Mouse (Mus musculus) midbrain, embryonic 15.5 days (tissue): ENCODE results near the gene Stoml1. TPM values are rescaled to one million over a fixed set of nuclear protein-coding genes. Genes with fewer than 3 reads are reported as not detected.

Experiments
- ATAC-seq: fragments of 200-750 bp; cut with Nextera tagmentation; replicated peaks from 2 replicates; pipeline ENCODE4 v1.8.0; 2017; ENCODE audit warnings: moderate TSS enrichment
- H3K27ac ChIP-seq: fragments of 300-500 bp; sonication (generic); 2 replicates; pipeline ENCODE4 v1.5.1; 2015; ENCODE audit warnings: mild to moderate bottlenecking, inconsistent platforms
- H3K27me3 ChIP-seq: fragments of 300-500 bp; sonication (generic); replicated peaks from 2 replicates; pipeline ENCODE4 v1.6.1; 2015; ENCODE audit warnings: inconsistent platforms
- H3K36me3 ChIP-seq: fragments of 300-500 bp; sonication (generic); replicated peaks from 2 replicates; pipeline ENCODE4 v1.6.1; 2015; ENCODE audit warnings: inconsistent platforms
- H3K4me1 ChIP-seq: fragments of 300-500 bp; sonication (generic); 2 replicates; pipeline ENCODE4 v1.6.1; 2015; ENCODE audit warnings: inconsistent platforms
- H3K4me2 ChIP-seq: fragments of 300-500 bp; sonication (generic); 2 replicates; pipeline ENCODE4 v1.6.1; 2015; ENCODE audit warnings: inconsistent platforms, mild to moderate bottlenecking, moderate library complexity
- H3K4me3 ChIP-seq: fragments of 300-500 bp; sonication (generic); 2 replicates; pipeline ENCODE4 v1.5.1; 2015; ENCODE audit warnings: mild to moderate bottlenecking, inconsistent platforms
- H3K9ac ChIP-seq: fragments of 300-500 bp; sonication (generic); 2 replicates; pipeline ENCODE4 v1.6.1; 2015; ENCODE audit warnings: mild to moderate bottlenecking, inconsistent platforms
- H3K9me3 ChIP-seq: fragments of 300-500 bp; sonication (generic); 2 replicates; pipeline ENCODE4 v1.6.1; 2016; ENCODE audit warnings: inconsistent platforms
- WGBS: fragments of 180-500 bp; shearing (Covaris S2); methylation state at CpG from one replicate; pipeline ENCODE4 v1.1.7; 2015; ENCODE audit warnings: mixed read lengths; 5-methylcytosine and 5-hydroxymethylcytosine counted together
- polyA plus RNA-seq: library from polyadenylated mRNA; unstranded; fragments of >200 nt; fragmentation: Nextera tagmentation; extraction: Ambion mirVana; gene quantifications from 2 replicates; pipeline ENCODE4 v1.2.1, GENCODE M21; 2015

Gene Stoml1
- polyA plus RNA-seq, 1 experiment from 2014 or later = 140 TPM

- Histone ChIP-seq H3K27ac (no peak overlapping the region), H3K4me2 (no peak overlapping the region), H3K9ac (no peak overlapping the region), H3K36me3 (no peaks in the 10 kb centered on the region), H3K27me3 (no peaks in the 10 kb centered on the region), H3K9me3 (no peaks in the 10 kb centered on the region), H3K4me1 (peaks cover 7% of the 10 kb centered on the region), H3K4me3 (no peak overlapping the region)
- WGBS = 65% methylated on average over 5 of the region's 5 CpGs
- no peak for ATAC-seq
Measured at GRCm38 (mm10) chr9:58276346-58276745, 23.4 kb downstream of the Stoml1 start.

GRCm38 (mm10) chr9:58278313-58278712 lies 25.3 kb downstream of the Stoml1 start:
- Histone ChIP-seq H3K4me1 (peaks cover 7% of the 10 kb centered on the region), H3K9me3 (no peaks in the 10 kb centered on the region), H3K4me3 (no peak overlapping the region), H3K36me3 (no peaks in the 10 kb centered on the region), H3K27ac (no peak overlapping the region), H3K27me3 (no peaks in the 10 kb centered on the region), H3K4me2 (no peak overlapping the region), H3K9ac (no peak overlapping the region)
- no peak for ATAC-seq
- WGBS = 88% methylated on average over 4 of the region's 4 CpGs

- peaks cover 7% of the 10 kb centered on the region for H3K4me1 ChIP-seq
- no peaks in the 10 kb centered on the region for H3K36me3 ChIP-seq
- no peaks in the 10 kb centered on the region for H3K9me3 ChIP-seq
- no peak for ATAC-seq
- H3K27ac ChIP-seq = no peak overlapping the region
- 46% methylated on average over 4 of the region's 4 CpGs for WGBS
- no peak overlapping the region for H3K4me3 ChIP-seq
- H3K9ac ChIP-seq = no peak overlapping the region
- H3K27me3 ChIP-seq = no peaks in the 10 kb centered on the region
- no peak overlapping the region for H3K4me2 ChIP-seq
Measured at GRCm38 (mm10) chr9:58278821-58279723, 26.1 kb downstream of the Stoml1 start.

- Histone ChIP-seq H3K4me1 (peaks cover 7% of the 10 kb centered on the region), H3K27me3 (no peaks in the 10 kb centered on the region), H3K4me3 (no peak overlapping the region), H3K36me3 (no peaks in the 10 kb centered on the region), H3K9ac (no peak overlapping the region), H3K9me3 (no peaks in the 10 kb centered on the region), H3K27ac (no peak overlapping the region), H3K4me2 (no peak overlapping the region)
- ATAC-seq = no peak
- 73% methylated on average over 5 of the region's 5 CpGs for WGBS
Measured at GRCm38 (mm10) chr9:58279780-58280179, 26.8 kb downstream of the Stoml1 start.

GRCm38 (mm10) chr9:58280259-58281109 lies 27.5 kb downstream of the Stoml1 start:
- Histone ChIP-seq H3K9ac (no peak overlapping the region), H3K9me3 (no peaks in the 10 kb centered on the region), H3K27me3 (no peaks in the 10 kb centered on the region), H3K36me3 (no peaks in the 10 kb centered on the region), H3K4me1 (peaks cover 7% of the 10 kb centered on the region), H3K27ac (no peak overlapping the region), H3K4me3 (no peak overlapping the region), H3K4me2 (no peak overlapping the region)
- 34% methylated on average over 9 of the region's 9 CpGs for WGBS
- ATAC-seq = peak; percentile 66; the same call in 1 of the 2 replicates

GRCm38 (mm10) chr9:58281597-58281996 lies 28.6 kb downstream of the Stoml1 start:
- Histone ChIP-seq H3K4me3 (no peak overlapping the region), H3K27ac (no peak overlapping the region), H3K36me3 (no peaks in the 10 kb centered on the region), H3K9ac (no peak overlapping the region), H3K4me1 (peaks cover 7% of the 10 kb centered on the region), H3K9me3 (no peaks in the 10 kb centered on the region), H3K27me3 (no peaks in the 10 kb centered on the region), H3K4me2 (no peak overlapping the region)
- WGBS = 47% methylated on average over 3 of the region's 3 CpGs
- ATAC-seq = no peak

- Histone ChIP-seq H3K36me3 (no peaks in the 10 kb centered on the region), H3K9me3 (no peaks in the 10 kb centered on the region), H3K4me2 (no peak overlapping the region), H3K27ac (no peak overlapping the region), H3K4me1 (peaks cover 7% of the 10 kb centered on the region), H3K27me3 (no peaks in the 10 kb centered on the region), H3K9ac (no peak overlapping the region), H3K4me3 (no peak overlapping the region)
- ATAC-seq = no peak
- 73% methylated on average over 7 of the region's 7 CpGs for WGBS
Measured at GRCm38 (mm10) chr9:58283431-58283830, 30.5 kb downstream of the Stoml1 start.

GRCm38 (mm10) chr9:58289090-58289489 lies 36.1 kb downstream of the Stoml1 start:
- Histone ChIP-seq H3K9ac (no peak overlapping the region), H3K4me1 (no peaks in the 10 kb centered on the region), H3K9me3 (no peaks in the 10 kb centered on the region), H3K36me3 (no peaks in the 10 kb centered on the region), H3K4me3 (no peak overlapping the region), H3K27ac (no peak overlapping the region), H3K4me2 (no peak overlapping the region), H3K27me3 (no peaks in the 10 kb centered on the region)
- no peak for ATAC-seq
- 87% methylated on average over 1 of the region's 1 CpGs for WGBS

- Histone ChIP-seq H3K4me1 (no peaks in the 10 kb centered on the region), H3K27me3 (no peaks in the 10 kb centered on the region), H3K4me2 (no peak overlapping the region), H3K36me3 (no peaks in the 10 kb centered on the region), H3K27ac (no peak overlapping the region), H3K4me3 (no peak overlapping the region), H3K9me3 (no peaks in the 10 kb centered on the region), H3K9ac (no peak overlapping the region)
- no peak for ATAC-seq
- 87% methylated on average over 2 of the region's 2 CpGs for WGBS
Measured at GRCm38 (mm10) chr9:58289901-58290300, 36.9 kb downstream of the Stoml1 start.

GRCm38 (mm10) chr9:58294527-58294926 lies 41.6 kb downstream of the Stoml1 start:
- Histone ChIP-seq H3K4me3 (no peak overlapping the region), H3K36me3 (no peaks in the 10 kb centered on the region), H3K27me3 (no peaks in the 10 kb centered on the region), H3K9me3 (no peaks in the 10 kb centered on the region), H3K4me1 (no peaks in the 10 kb centered on the region; the same call in 1 of the 2 replicates), H3K27ac (no peak overlapping the region), H3K4me2 (no peak overlapping the region), H3K9ac (no peak overlapping the region)
- no peak for ATAC-seq
- 49% methylated on average over 7 of the region's 7 CpGs for WGBS

- Histone ChIP-seq H3K4me3 (no peak overlapping the region), H3K36me3 (no peaks in the 10 kb centered on the region), H3K4me1 (no peaks in the 10 kb centered on the region; the same call in 1 of the 2 replicates), H3K27ac (no peak overlapping the region), H3K9me3 (no peaks in the 10 kb centered on the region), H3K27me3 (no peaks in the 10 kb centered on the region), H3K9ac (no peak overlapping the region), H3K4me2 (no peak overlapping the region)
- no peak for ATAC-seq
- WGBS = 89% methylated on average over 3 of the region's 3 CpGs
Measured at GRCm38 (mm10) chr9:58295345-58295744, 42.4 kb downstream of the Stoml1 start.

GRCm38 (mm10) chr9:58295766-58296361 lies 42.9 kb downstream of the Stoml1 start:
- Histone ChIP-seq H3K9ac (no peak overlapping the region), H3K27me3 (no peaks in the 10 kb centered on the region), H3K27ac (peak overlapping the region; percentile 2; the same call in 1 of the 2 replicates), H3K9me3 (no peaks in the 10 kb centered on the region), H3K4me1 (no peaks in the 10 kb centered on the region; the same call in 1 of the 2 replicates), H3K36me3 (no peaks in the 10 kb centered on the region), H3K4me2 (no peak overlapping the region), H3K4me3 (no peak overlapping the region)
- no peak for ATAC-seq
- 18% methylated on average over 9 of the region's 9 CpGs for WGBS
